Mouse (Mus musculus) cerebellum, adult 2 months (tissue): ENCODE results near the gene Baz1b. TPM values are rescaled to one million over a fixed set of nuclear protein-coding genes. Genes with fewer than 3 reads are reported as not detected.

ENCODE experiments used
- DNase-seq, 2 experiments: peaks; one replicate each; pipeline ENCODE4 v3.0.0; 2021
- H3K27ac ChIP-seq: fragments of 200-500 bp; 2 replicates; pipeline ENCODE4 v1.5.1; 2012; ENCODE audit warnings: low read length, control low read depth, inconsistent platforms; ENCODE audit not compliant: insufficient read depth
- H3K27me3 ChIP-seq: fragments of 200-500 bp; 2 replicates; pipeline ENCODE4 v1.6.1; 2012; ENCODE audit warnings: inconsistent platforms, mild to moderate bottlenecking, low read length, moderate library complexity; ENCODE audit not compliant: control insufficient read depth, insufficient read depth
- H3K4me1 ChIP-seq: fragments of 200-500 bp; 2 replicates; pipeline ENCODE4 v1.6.1; 2011; ENCODE audit warnings: low read length; ENCODE audit not compliant: control insufficient read depth, insufficient read depth
- H3K4me3 ChIP-seq: fragments of 200-500 bp; replicated peaks from 2 replicates; pipeline ENCODE3; 2011; ENCODE audit warnings: mild to moderate bottlenecking, low read depth, low read length, control low read depth; ENCODE audit not compliant: insufficient read depth
- CTCF ChIP-seq: fragments of 200-500 bp; IDR thresholded peaks from 2 replicates; pipeline ENCODE4 v1.5.1; 2011; ENCODE audit warnings: low read depth, mild to moderate bottlenecking, control low read depth, low read length, moderate library complexity, borderline replicate concordance; ENCODE audit not compliant: insufficient read depth
- POLR2A ChIP-seq: fragments of 200-500 bp; IDR thresholded peaks from 2 replicates; pipeline ENCODE4 v1.6.1; 2011; ENCODE audit warnings: low read length, control low read depth, borderline replicate concordance; ENCODE audit not compliant: insufficient read depth
- WGBS: fragments of 180-500 bp; shearing (Covaris S2); methylation state at CpG from one replicate; pipeline ENCODE4 v1.1.7; 2018; 5-methylcytosine and 5-hydroxymethylcytosine counted together
- polyA plus RNA-seq: library from polyadenylated mRNA; depleted of rRNA; stranded (reverse); fragments of >200 nt; gene quantifications from 2 replicates; pipeline ENCODE4 v1.2.3, GENCODE M21; 2012

The Baz1b gene
- polyA plus RNA-seq, 1 experiment = 75.3 TPM

GRCm38 (mm10) chr5:135270361-135270760 is 83.3 kb downstream of the Baz1b start:
- WGBS = 92% methylated on average over 4 of the region's 4 CpGs

GRCm38 (mm10) chr5:135271563-135272165 is 84.6 kb downstream of the Baz1b start:
- H3K27me3 ChIP-seq = no peaks in the 10 kb centered on the region; the same call in 1 of the 2 replicates
- 4% methylated on average over 12 of the region's 12 CpGs for WGBS
- no peak overlapping the region for H3K27ac ChIP-seq
- H3K4me3 ChIP-seq = no peak overlapping the region
- no peaks in the 10 kb centered on the region for H3K4me1 ChIP-seq
- peak; percentile 65 to 73 for DNase-seq
- TF ChIP-seq CTCF (no peak), POLR2A (no peak)

More at GRCm38 (mm10) chr5:135270361-135270760, 83.3 kb downstream of the Baz1b start:
- no peaks in the 10 kb centered on the region for H3K4me1 ChIP-seq
- H3K27me3 ChIP-seq = no peaks in the 10 kb centered on the region; the same call in 1 of the 2 replicates
- no peak overlapping the region for H3K27ac ChIP-seq
- no peak overlapping the region for H3K4me3 ChIP-seq
- no peak for TF ChIP-seq CTCF
- no peak for TF ChIP-seq POLR2A
- no peak for DNase-seq

GRCm38 (mm10) chr5:135274663-135275396 is 87.8 kb downstream of the Baz1b start:
- Histone ChIP-seq H3K4me3 (no peak overlapping the region), H3K27ac (no peak overlapping the region)
- 34% methylated on average over 15 of the region's 15 CpGs for WGBS

GRCm38 (mm10) chr5:135276597-135276996 is 89.5 kb downstream of the Baz1b start:
- Histone ChIP-seq H3K27me3 (no peaks in the 10 kb centered on the region; the same call in 1 of the 2 replicates), H3K27ac (no peak overlapping the region), H3K4me1 (no peaks in the 10 kb centered on the region), H3K4me3 (no peak overlapping the region)
- TF ChIP-seq POLR2A (no peak), CTCF (no peak)
- 16% methylated on average over 36 of the region's 36 CpGs for WGBS
- DNase-seq = no peak

More at GRCm38 (mm10) chr5:135274663-135275396, 87.8 kb downstream of the Baz1b start:
- Histone ChIP-seq H3K4me1 (no peaks in the 10 kb centered on the region), H3K27me3 (no peaks in the 10 kb centered on the region; the same call in 1 of the 2 replicates)
- DNase-seq = peak in 1 of 2 experiments; percentile 27
- TF ChIP-seq CTCF = no peak
- TF ChIP-seq POLR2A = no peak

GRCm38 (mm10) chr5:135280226-135280625 is 93.2 kb downstream of the Baz1b start:
- H3K4me1 ChIP-seq = no peaks in the 10 kb centered on the region
- no peak overlapping the region for H3K4me3 ChIP-seq
- H3K27me3 ChIP-seq = no peaks in the 10 kb centered on the region; the same call in 1 of the 2 replicates
- TF ChIP-seq POLR2A = no peak
- TF ChIP-seq CTCF = no peak
- 45% methylated on average over 9 of the region's 9 CpGs for WGBS
- no peak for DNase-seq
- no peak overlapping the region for H3K27ac ChIP-seq

- no peak overlapping the region for H3K27ac ChIP-seq
- H3K4me1 ChIP-seq = no peaks in the 10 kb centered on the region
- WGBS = 26% methylated on average over 3 of the region's 3 CpGs
- no peak for DNase-seq
- TF ChIP-seq POLR2A (no peak), CTCF (no peak)
- H3K4me3 ChIP-seq = no peak overlapping the region
- H3K27me3 ChIP-seq = no peaks in the 10 kb centered on the region
Measured at GRCm38 (mm10) chr5:135285211-135285610, 98.1 kb downstream of the Baz1b start.

- WGBS = under 1% methylated on average over 6 of the region's 6 CpGs
- DNase-seq = peak; percentile 70 to 76
- Histone ChIP-seq H3K4me1 (no peaks in the 10 kb centered on the region), H3K27me3 (no peaks in the 10 kb centered on the region), H3K27ac (no peak overlapping the region), H3K4me3 (no peak overlapping the region)
- peak; percentile 95 for TF ChIP-seq CTCF
- no peak for TF ChIP-seq POLR2A
Measured at GRCm38 (mm10) chr5:135286185-135286584, 99.1 kb downstream of the Baz1b start.

- no peak for DNase-seq
- WGBS = 78% methylated on average over 5 of the region's 5 CpGs
- no peaks in the 10 kb centered on the region for H3K4me1 ChIP-seq
- H3K27ac ChIP-seq = no peak overlapping the region
- H3K27me3 ChIP-seq = no peaks in the 10 kb centered on the region
- no peak overlapping the region for H3K4me3 ChIP-seq
- TF ChIP-seq CTCF (no peak), POLR2A (no peak)
Measured at GRCm38 (mm10) chr5:135286926-135287325, 99.9 kb downstream of the Baz1b start.
